Mouse (Mus musculus): ENCODE results near the gene Dpf3.

Dpf3 gene

GRCm38 (mm10) chr12:83424720-83425444, 62.6 kb downstream of the Dpf3 start:
- in situ Hi-C loops (cut with MboI; ENCODE audit: unreplicated experiment in 2 of 2): no loop called here

DNA sequence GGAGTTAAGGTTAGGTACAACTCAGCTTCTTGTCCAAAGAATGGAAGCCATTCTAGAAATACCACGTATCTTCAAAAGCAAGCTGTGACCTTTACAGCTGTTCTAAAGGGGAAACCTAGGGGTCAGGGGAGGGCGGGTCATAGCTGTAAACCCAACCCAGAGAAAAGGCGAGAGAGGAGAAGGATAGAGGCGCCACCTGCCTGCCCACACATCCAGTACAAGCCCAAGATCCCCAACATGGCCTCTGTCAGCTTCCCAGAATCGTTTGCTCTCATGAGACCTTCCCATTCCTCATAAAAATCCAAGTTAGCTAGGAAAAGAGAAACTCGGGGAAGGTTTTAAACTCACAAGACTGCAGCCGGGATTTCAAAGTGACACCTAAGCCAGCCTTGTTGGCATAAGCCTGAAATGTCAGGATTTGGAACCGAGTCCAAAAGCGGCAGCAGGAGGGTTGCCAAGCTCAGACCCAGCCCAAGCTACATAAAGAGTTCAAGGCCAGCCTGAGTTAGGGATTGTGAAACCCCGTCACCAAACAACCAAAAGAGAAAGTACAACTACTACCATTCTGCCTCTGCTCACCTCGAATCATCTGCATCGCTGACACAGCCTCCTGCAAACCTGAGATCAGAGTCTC, 63.3 kb downstream of the Dpf3 start:
- in situ Hi-C loops (cut with MboI; ENCODE audit: unreplicated experiment in 2 of 2): no loop called here

GRCm38 (mm10) chr12:83420346-83420745, 67.2 kb downstream of the Dpf3 start:
- in situ Hi-C loops (cut with MboI; ENCODE audit: unreplicated experiment in 2 of 2): no loop called here

DNA sequence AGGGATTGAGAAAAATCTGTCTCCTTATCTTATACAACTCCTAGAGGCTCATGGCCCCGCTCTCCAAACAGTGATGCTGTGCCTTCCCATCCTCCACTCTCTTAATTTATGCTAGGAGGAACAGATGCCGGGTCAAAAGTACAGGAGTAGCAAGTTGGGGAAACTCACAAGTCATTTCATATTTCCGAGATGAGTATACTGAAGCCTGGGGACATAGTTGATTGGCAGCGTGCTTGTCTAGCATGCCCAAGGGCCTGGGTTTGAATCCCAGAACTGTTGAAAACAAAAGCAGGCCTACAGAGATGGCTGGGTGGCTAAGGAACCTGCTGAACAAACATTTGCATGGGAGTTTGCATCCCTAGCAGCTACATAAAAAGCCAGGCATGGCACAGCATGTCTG, 72.3 kb downstream of the Dpf3 start:
- in situ Hi-C loops (cut with MboI; ENCODE audit: unreplicated experiment in 2 of 2): no loop called here

DNA sequence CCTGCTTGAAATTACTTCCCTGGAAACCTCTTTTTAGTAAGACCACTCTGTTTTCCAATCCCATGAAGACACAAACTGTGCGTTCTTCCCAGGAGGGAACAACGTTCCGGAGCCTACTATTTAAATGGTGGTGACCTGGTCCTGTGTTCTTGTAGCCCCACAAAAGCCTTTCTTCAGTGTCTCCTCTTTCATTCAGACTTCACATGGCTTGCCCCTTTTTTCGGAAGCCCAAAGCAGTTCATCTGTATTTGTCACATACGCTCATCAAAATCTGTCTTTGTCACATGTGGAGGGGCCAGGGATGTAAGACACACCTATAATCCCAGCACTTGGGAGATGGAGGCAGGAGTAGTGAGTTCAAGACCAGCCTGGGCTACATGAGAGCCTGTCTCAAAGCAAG, 73.8 kb downstream of the Dpf3 start:
- in situ Hi-C loops (cut with MboI; ENCODE audit: unreplicated experiment in 2 of 2): no loop called here

DNA sequence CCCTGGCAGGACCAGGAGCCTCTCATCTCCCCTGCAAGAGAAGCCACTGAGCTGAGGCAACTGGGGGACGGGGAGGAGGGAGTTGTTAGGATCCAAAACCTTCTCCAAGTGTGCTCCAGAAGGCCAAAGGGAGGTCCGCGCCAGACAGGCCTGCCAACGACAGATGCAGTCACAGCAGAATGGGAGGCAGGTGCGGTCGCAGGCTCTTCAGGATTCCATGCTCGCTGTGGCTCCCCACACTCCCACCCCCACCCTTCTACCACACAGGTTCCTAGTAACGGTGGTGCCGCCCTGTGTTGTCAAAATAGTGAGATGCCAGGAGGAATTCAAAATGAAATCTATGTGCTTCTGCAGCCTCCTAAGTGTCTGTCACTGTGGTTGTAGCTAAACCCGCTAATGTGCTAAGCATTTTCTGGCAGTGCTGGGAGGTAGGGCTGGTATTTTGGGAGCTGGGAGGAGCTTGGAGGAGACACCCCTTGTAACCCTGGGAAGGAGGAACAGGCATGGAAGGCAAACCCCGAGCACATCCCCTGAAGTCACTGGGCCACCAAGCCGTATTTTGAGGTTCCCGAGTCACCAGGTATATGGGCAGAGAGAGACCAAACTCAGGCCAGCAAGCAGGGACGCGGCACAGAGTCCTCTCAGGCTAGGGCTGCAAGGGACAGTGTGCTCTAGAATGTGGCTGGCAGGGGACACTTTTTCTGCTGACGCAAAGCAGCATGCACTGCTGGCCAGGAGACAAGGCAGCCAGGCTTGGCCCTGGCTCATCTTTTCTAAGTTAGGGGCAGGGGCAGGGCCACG, 75.6 kb downstream of the Dpf3 start:
- in situ Hi-C loops (cut with MboI; ENCODE audit: unreplicated experiment in 2 of 2): no loop called here

DNA sequence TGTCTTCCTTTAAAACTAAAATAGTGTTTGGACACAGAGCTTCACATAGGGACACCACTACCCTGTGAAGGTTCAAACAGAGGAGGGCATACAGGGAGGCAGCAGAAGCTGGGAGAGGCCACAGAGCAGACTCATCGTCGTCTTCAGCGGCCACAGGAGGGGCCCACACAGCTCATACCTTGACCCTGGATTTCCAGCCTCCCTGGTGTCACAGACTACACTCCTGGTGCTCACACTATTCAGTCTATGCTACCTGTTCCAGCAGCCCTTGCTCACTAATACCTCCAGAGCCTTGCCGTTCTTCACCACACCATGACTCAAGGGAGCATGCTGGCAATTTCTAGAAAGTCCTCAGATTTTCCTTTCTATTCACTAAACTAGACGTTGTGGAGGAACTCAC, 76.5 kb downstream of the Dpf3 start:
- in situ Hi-C loops (cut with MboI; ENCODE audit: unreplicated experiment in 2 of 2): no loop called here

DNA sequence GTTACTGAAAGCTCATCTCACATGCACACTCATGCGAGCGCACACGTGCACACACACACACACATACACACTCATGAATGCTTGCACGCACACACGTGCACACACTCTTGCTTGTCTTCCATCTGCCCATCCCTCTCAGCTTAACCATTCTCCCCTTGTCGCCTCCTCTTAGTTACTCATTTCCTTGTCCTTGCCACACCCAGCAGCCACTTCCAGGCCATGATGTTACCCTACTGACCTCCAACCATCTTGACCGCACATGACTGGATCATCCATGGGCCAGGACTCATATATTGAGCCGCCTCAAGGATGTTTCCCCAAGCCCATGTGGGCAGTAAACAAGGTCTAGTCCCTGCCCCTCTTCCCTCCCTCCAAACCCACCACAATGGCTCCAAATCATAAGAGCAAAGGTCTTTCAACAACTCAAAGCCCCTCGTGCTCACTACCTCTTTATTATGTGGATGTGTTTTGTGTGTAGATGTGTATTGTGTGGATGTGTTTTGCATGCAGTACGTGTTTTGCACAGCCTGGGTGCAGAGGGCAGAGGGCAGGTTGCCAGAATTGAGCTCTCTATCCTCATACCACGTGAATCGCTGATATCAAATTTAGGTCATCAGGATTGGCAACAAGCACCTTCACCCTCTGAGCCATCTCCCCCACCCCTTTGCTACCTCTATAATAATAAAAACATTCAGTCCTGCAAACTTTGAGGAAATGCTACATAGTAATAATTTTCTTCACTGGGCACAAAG, 82.0 kb downstream of the Dpf3 start:
- in situ Hi-C loops (cut with MboI; ENCODE audit: unreplicated experiment in 2 of 2): no loop called here

DNA sequence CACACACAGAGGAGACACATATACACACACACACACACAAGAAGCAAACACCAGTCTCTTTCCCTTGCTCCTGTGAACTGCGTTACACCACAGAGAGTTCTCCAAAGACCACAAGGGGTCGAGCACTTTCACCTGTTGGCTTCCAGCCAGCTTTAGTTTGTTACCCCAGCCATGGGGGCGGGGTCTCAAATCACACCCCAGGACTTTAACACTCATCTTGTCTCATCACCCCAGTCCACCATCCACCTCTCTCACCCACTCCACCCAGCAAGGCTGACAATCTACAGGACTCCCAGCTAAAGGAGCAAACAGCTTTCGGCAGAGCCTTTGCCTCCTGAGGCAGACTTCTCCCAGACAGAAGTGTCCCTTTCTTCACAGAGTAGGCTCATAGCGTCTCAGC, 85.2 kb downstream of the Dpf3 start:
- in situ Hi-C loops (cut with MboI; ENCODE audit: unreplicated experiment in 2 of 2): no loop called here

GRCm38 (mm10) chr12:83392011-83392410, 95.5 kb downstream of the Dpf3 start:
- in situ Hi-C loops (cut with MboI; ENCODE audit: unreplicated experiment in 2 of 2): no loop called here

GRCm38 (mm10) chr12:83387554-83387953, 100.0 kb downstream of the Dpf3 start:
- in situ Hi-C loops (cut with MboI; ENCODE audit: unreplicated experiment in 2 of 2): no loop called here

- in situ Hi-C loops (cut with MboI; ENCODE audit: unreplicated experiment in 2 of 2): no loop called here
These were observed 106.4 kb downstream of the Dpf3 start for GRCm38 (mm10) chr12:83381072-83381471.

GRCm38 (mm10) chr12:83380016-83380415, 107.5 kb downstream of the Dpf3 start:
- in situ Hi-C loops (cut with MboI; ENCODE audit: unreplicated experiment in 2 of 2): no loop called here

DNA sequence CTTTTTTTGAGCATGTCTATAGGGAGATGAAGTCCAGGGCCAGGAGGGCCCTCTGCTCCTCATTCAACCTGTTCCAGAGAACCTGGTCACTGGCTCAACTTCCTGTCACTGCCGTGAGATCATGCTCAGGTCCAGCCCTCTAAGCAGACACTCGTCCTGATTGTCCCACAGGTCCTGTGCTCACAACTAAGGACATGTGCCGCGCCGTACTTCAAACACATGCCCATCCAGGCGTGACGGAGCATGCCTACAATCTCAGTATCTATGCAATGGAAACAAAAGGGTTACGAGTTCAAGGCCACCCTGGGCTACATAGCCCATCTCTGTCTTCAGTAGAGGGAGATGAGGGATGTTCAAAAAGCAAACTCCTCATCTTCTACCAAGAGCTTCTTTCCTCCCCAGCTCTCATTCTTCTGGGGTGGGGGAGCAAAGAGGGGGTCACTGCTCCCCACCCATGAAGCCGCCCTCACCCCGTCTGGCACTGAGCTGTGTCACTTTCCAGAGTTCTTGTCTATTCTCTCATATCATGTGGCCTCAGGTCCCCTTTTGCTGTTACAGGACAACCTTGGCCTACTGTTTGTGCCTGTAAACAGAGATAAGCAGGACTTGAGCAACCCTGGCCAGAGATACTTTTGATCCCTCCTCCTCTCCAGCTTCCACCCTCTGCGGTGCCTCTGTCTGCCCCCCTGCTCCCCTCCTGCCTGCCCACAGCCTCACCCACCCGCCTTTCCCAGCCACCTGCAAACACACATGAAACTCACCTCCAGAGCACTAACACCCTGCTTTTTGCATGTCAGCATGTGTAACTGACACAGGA, 112.3 kb downstream of the Dpf3 start:
- in situ Hi-C loops (cut with MboI; ENCODE audit: unreplicated experiment in 2 of 2): no loop called here

DNA sequence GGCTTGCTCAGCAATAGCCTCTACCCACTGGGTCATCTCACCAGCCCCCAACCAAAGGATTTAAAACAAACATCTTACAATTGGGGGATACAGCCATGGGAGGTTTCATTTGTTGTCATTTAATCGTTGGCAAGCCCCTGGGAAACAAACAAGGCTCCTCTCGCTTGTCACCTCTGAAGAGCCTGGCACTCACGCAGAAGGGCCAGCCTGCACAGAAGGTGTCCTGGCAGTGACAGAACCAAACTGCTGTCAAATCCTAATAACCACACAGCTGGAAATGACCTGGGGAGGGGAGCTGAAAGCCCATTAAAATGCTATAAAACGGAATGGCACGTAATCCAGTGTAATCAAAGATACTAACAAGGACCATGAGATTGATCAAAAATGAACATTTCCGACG, 114.4 kb downstream of the Dpf3 start:
- in situ Hi-C loops (cut with MboI; ENCODE audit: unreplicated experiment in 2 of 2): no loop called here

DNA sequence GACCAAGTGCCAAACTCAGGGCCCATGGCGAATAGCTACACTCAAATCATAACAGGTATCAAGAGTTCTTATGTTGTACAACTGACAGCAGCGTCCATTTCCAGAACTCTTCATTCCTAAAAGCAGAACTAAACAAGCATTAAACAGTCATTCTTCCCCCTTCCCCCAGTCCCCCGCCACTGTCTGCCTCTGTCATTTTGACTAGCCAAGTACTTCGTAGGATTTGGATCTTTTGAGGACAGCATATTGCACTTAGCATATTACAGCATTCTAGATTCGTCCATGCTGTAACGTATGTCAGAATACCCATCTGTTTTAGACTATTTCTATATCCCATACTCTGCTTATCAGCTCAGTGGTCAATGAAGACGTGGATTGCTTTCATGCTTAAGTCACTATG, 115.2 kb downstream of the Dpf3 start:
- in situ Hi-C loops (cut with MboI; ENCODE audit: unreplicated experiment in 2 of 2): no loop called here

DNA sequence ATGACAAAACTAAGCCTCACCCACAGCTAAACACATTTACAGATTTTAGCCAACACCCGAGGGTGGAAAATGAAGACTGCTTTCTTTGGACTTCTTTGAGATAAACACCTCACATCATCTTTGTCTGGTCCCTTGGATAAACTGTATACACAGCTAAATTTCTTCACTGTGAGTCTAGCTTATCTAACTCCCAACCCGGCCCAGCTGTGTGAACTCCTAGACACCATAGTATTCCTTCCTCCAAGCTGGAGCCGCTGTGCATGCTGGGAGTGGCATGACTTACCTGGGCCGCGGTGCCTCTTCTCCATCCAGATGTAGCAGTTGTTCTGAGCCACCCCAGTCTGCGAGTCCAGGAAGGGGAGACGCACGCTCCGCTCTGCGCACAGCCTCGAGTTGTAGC, 117.3 kb downstream of the Dpf3 start:
- in situ Hi-C loops (cut with MboI; ENCODE audit: unreplicated experiment in 2 of 2): no loop called here

DNA sequence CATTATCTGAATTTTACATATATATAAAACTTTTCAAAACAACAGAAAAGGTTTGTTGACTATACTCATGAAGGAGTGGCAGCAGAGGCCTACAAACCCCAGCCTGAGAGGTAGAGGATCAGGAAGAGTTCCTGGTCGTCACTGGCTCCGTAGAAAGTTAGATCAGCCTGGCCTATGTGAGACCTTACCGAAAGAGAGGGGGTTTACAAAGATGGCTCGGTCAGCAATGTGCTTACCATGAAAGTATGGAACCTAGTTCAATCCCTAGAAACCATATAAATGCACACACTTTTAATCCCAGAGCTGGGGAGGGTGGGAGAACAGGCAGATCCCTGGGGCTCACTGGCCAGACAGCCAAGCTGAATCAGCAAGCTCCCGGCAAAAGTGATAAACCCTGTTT, 118.1 kb downstream of the Dpf3 start:
- in situ Hi-C loops (cut with MboI; ENCODE audit: unreplicated experiment in 2 of 2): no loop called here

DNA sequence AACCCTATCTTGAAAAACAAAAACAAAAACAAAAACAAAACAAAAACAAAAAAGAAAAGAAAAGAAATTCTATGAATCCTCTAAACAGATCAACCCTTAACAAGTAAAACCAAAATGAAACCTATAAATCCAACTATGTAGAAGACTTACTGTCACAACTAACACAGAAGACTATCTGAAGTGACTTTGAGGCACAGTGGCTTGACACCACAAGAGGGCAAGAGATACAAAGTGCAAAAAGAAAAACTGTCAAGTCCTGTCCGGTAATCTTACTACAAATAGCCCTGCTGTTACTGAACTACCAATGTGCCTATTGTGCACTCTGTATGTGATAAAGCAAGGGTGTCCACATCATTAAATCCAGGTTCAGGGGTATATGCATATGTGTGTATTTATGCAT, 120.0 kb downstream of the Dpf3 start:
- in situ Hi-C loops (cut with MboI; ENCODE audit: unreplicated experiment in 2 of 2): no loop called here

DNA sequence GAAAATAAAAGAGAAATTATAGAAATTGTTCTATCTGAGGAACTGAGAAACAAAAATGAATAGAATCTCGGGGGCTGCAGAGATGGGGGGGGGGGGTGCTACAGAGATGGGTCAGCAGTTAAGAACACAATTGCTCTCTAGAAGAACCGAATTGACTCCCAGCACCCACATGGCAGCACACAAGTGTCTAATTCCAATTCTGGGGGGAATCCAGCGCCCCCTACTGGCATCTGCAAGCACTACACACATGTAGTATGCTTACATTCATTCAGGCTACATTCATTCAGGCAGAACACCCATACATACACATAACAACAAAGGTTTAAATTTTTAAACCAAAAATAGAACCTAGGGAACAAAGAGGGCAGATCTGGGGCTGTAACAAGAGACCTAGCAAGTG, 122.7 kb downstream of the Dpf3 start:
- in situ Hi-C loops (cut with MboI; ENCODE audit: unreplicated experiment in 2 of 2): no loop called here

Data from v-Abl transformed pro-B cells (cell line).